Mouse (Mus musculus): ENCODE results near the gene Rab3il1. TPM values are rescaled to one million over a fixed set of nuclear protein-coding genes. Genes with fewer than 3 reads are reported as not detected.

Rab3il1 gene
- polyA plus RNA-seq (2015; fragmentation: Nextera tagmentation; extraction: Ambion mirVana): 21.4 and 22.5 TPM in 2 replicates

DNA sequence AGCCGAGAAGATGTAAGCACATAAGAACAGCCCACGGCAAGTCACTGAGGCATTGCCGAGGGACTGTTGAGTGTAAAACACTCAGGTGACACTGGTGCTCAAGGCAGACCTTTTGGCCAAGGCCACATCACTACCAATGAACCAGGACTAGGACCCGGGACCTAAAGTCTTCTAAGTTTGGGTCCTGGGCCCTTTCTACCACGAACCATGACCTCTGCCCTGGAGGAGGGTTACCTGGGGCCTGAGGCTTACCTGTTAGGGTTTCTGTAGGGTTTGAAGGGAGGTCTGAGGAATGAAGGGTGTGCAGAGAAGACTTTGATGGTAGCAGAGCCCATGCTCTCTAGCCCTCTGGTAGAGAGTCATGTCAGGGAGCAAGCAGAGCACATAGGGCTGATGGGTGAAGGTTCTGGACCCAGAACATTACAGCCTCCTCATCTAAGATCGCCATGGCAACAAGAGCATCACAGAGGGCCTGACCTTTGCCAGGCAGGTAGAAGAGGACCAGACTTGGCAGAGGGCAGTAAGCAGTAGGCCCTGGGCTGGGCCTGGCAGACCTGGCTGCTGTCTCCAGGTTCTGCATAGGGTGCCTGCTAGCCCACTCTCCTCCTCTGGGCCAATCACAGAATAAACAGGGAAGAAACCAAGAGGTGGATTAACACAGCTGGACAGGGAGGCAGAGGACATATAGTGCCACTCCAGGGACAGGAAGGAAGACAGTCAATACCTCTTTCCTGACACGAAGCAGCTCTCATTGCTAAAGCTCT lies at the start of gene Rab3il1, which contains the start of gene Best1:
Gene Rab3il1, plus strand, starts transcription at position 464 of the 764 bp plus-strand sequence.
Gene Best1, minus strand, starts transcription at position 428 of the 764 bp plus-strand sequence.
- Histone ChIP-seq H3K9ac (replicated peaks) (no peak within 1 kb of the TSS), H3K9me3 (replicated peaks) (no peaks in the 10 kb centered on the region), H3K4me1 (no peaks in the 10 kb centered on the region), H3K27ac (replicated peaks) (no peak within 1 kb of the TSS), H3K27me3 (replicated peaks) (no peaks in the 10 kb centered on the region), H3K36me3 (no peaks in the 10 kb centered on the region), H3K4me2 (no peak within 1 kb of the TSS), H3K4me3 (replicated peaks) (no peak within 1 kb of the TSS)
- WGBS: 80% methylated on average over 7 of the region's 7 CpGs
- ATAC-seq (ENCODE audit: low FRiP score): no peak

GRCm38 (mm10) chr19:9952390-9952789 lies 49.1 kb upstream of the Rab3il1 start:
- no peak for ATAC-seq (ENCODE audit: low FRiP score)
- WGBS: 77% methylated on average over 3 of the region's 3 CpGs
- Histone ChIP-seq H3K4me3 (replicated peaks) (no peak overlapping the region), H3K9ac (replicated peaks) (no peak overlapping the region), H3K4me1 (peaks cover 11% of the 10 kb centered on the region; the same call in 1 of the 2 replicates), H3K36me3 (no peaks in the 10 kb centered on the region), H3K27me3 (replicated peaks) (no peaks in the 10 kb centered on the region), H3K27ac (replicated peaks) (no peak overlapping the region), H3K9me3 (replicated peaks) (no peaks in the 10 kb centered on the region), H3K4me2 (no peak overlapping the region)

GRCm38 (mm10) chr19:9952912-9953311 lies 48.6 kb upstream of the Rab3il1 start:
- H3K9ac ChIP-seq (replicated peaks): no peak overlapping the region
- 89% methylated on average over 3 of the region's 3 CpGs for WGBS
- H3K9me3 ChIP-seq (replicated peaks): no peaks in the 10 kb centered on the region
- H3K4me2 ChIP-seq: no peak overlapping the region
- H3K36me3 ChIP-seq: no peaks in the 10 kb centered on the region
- H3K27me3 ChIP-seq (replicated peaks): no peaks in the 10 kb centered on the region
- H3K4me3 ChIP-seq (replicated peaks): no peak overlapping the region
- H3K27ac ChIP-seq (replicated peaks): no peak overlapping the region
- peaks cover 11% of the 10 kb centered on the region; the same call in 1 of the 2 replicates for H3K4me1 ChIP-seq
- no peak for ATAC-seq (ENCODE audit: low FRiP score)

GRCm38 (mm10) chr19:9954055-9954810 lies 47.2 kb upstream of the Rab3il1 start:
- WGBS: 31% methylated on average over 7 of the region's 7 CpGs

GRCm38 (mm10) chr19:9954811-9955202 lies 46.7 kb upstream of the Rab3il1 start:
- H3K9ac ChIP-seq (replicated peaks): no peak overlapping the region
- no peaks in the 10 kb centered on the region for H3K36me3 ChIP-seq
- no peaks in the 10 kb centered on the region for H3K9me3 ChIP-seq (replicated peaks)
- H3K27me3 ChIP-seq (replicated peaks): no peaks in the 10 kb centered on the region
- 46% methylated on average over 5 of the region's 5 CpGs for WGBS
- H3K4me2 ChIP-seq: peak overlapping the region; percentile 17; the same call in 1 of the 2 replicates
- H3K4me3 ChIP-seq (replicated peaks): no peak overlapping the region
- ATAC-seq (ENCODE audit: low FRiP score): peak; percentile 35; the same call in 1 of the 2 replicates
- peak overlapping the region; percentile 78 for H3K27ac ChIP-seq (replicated peaks)
- peaks cover 11% of the 10 kb centered on the region; the same call in 1 of the 2 replicates for H3K4me1 ChIP-seq

More at GRCm38 (mm10) chr19:9954055-9954810, 47.2 kb upstream of the Rab3il1 start:
- H3K27me3 ChIP-seq (replicated peaks): no peaks in the 10 kb centered on the region
- H3K4me3 ChIP-seq (replicated peaks): no peak overlapping the region
- no peaks in the 10 kb centered on the region for H3K36me3 ChIP-seq
- no peak overlapping the region for H3K9ac ChIP-seq (replicated peaks)
- ATAC-seq (ENCODE audit: low FRiP score): peak; percentile 78
- no peaks in the 10 kb centered on the region for H3K9me3 ChIP-seq (replicated peaks)
- H3K27ac ChIP-seq (replicated peaks): peak overlapping the region; percentile 78
- H3K4me2 ChIP-seq: peak overlapping the region; percentile 17; the same call in 1 of the 2 replicates
- peaks cover 11% of the 10 kb centered on the region; the same call in 1 of the 2 replicates for H3K4me1 ChIP-seq

GRCm38 (mm10) chr19:9955438-9955837 lies 46.0 kb upstream of the Rab3il1 start:
- H3K4me2 ChIP-seq: no peak overlapping the region
- H3K27me3 ChIP-seq (replicated peaks): no peaks in the 10 kb centered on the region
- WGBS: 88% methylated on average over 1 of the region's 1 CpGs
- H3K9me3 ChIP-seq (replicated peaks): no peaks in the 10 kb centered on the region
- H3K9ac ChIP-seq (replicated peaks): no peak overlapping the region
- no peak overlapping the region for H3K4me3 ChIP-seq (replicated peaks)
- ATAC-seq (ENCODE audit: low FRiP score): no peak
- no peaks in the 10 kb centered on the region for H3K36me3 ChIP-seq
- peak overlapping the region; percentile 78; the same call in 1 of the 2 replicates for H3K27ac ChIP-seq (replicated peaks)
- peaks cover 11% of the 10 kb centered on the region; the same call in 1 of the 2 replicates for H3K4me1 ChIP-seq

DNA sequence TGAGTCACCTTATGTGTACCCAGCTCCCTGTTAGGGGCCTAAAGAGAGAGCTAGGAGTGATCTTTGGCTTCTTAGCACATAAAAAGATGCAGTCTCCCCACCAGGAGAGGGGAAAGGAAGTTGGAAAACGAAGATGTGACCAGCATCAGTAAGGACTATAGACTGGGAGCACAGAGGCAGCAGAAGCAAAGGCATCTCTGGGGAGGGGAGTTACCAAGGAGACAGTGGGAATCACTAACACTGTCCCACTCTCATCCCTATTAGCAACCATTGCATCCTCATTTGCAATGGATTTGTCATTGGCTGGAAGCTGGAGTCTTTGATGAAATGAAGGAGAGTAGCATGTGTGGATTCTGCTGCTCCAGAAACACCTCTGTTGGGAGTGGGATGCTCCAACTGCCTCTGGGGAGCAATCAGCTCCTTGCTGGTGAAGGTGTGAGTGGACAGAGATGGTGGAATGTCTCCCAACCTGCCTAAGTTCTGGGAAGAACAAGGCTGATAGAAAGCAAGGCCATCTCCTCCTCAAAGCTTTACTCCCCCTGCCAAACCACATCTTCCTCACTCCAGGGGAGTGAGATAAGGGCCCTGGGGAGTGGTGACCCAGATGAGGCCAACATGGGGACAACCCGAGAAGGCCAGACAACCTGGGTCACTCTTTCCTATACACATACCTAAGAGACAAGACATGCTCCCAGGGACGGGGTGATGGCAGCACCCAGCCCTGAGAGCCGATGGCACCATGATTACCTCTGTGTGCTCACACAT lies 44.7 kb upstream of the Rab3il1 start:
- Histone ChIP-seq H3K4me3 (replicated peaks) (no peak overlapping the region), H3K4me2 (no peak overlapping the region), H3K36me3 (no peaks in the 10 kb centered on the region), H3K27me3 (replicated peaks) (no peaks in the 10 kb centered on the region), H3K9ac (replicated peaks) (no peak overlapping the region), H3K27ac (replicated peaks) (no peak overlapping the region), H3K9me3 (replicated peaks) (no peaks in the 10 kb centered on the region), H3K4me1 (peaks cover 11% of the 10 kb centered on the region; the same call in 1 of the 2 replicates)
- no peak for ATAC-seq (ENCODE audit: low FRiP score)
- 78% methylated on average over 4 of the region's 4 CpGs for WGBS

GRCm38 (mm10) chr19:9957965-9958364 lies 43.5 kb upstream of the Rab3il1 start:
- Histone ChIP-seq H3K36me3 (no peaks in the 10 kb centered on the region), H3K4me2 (no peak overlapping the region), H3K27me3 (replicated peaks) (no peaks in the 10 kb centered on the region), H3K9ac (replicated peaks) (no peak overlapping the region), H3K27ac (replicated peaks) (no peak overlapping the region), H3K4me3 (replicated peaks) (no peak overlapping the region), H3K4me1 (peaks cover 11% of the 10 kb centered on the region; the same call in 1 of the 2 replicates), H3K9me3 (replicated peaks) (no peaks in the 10 kb centered on the region)
- ATAC-seq (ENCODE audit: low FRiP score): no peak
- 91% methylated on average over 5 of the region's 5 CpGs for WGBS

DNA sequence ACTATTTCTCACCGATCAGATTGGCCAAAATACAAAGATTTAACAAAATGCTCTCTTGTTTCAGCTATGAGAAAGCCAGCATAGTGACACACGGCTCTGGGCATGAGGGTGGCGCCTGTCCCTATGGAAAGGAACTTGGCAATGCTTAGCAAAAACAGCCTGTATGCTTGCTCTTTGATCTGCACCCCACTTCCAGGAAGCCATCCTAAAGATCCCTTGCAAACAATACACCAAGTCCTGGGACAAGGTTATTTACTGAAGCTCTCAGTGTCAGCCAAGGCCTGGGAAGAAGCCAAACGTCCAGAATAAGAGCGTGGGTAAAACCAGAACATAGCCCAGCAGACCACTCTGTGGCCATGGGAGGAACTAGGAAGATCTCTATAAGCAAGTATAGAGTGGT lies 40.7 kb upstream of the Rab3il1 start:
- H3K9ac ChIP-seq (replicated peaks): no peak overlapping the region
- H3K4me2 ChIP-seq: no peak overlapping the region
- H3K27me3 ChIP-seq (replicated peaks): no peaks in the 10 kb centered on the region
- 71% methylated on average over 5 of the region's 5 CpGs for WGBS
- H3K4me3 ChIP-seq (replicated peaks): no peak overlapping the region
- no peaks in the 10 kb centered on the region for H3K36me3 ChIP-seq
- 0 out of 2 replicates have a peak, but pooled peaks cover 3% of the 10 kb centered on the region for H3K4me1 ChIP-seq
- no peak overlapping the region for H3K27ac ChIP-seq (replicated peaks)
- ATAC-seq (ENCODE audit: low FRiP score): no peak
- no peaks in the 10 kb centered on the region for H3K9me3 ChIP-seq (replicated peaks)

- H3K27me3 ChIP-seq (replicated peaks): no peaks in the 10 kb centered on the region
- no peaks in the 10 kb centered on the region for H3K36me3 ChIP-seq
- H3K4me3 ChIP-seq (replicated peaks): no peak overlapping the region
- ATAC-seq (ENCODE audit: low FRiP score): no peak
- no peak overlapping the region for H3K4me2 ChIP-seq
- H3K9me3 ChIP-seq (replicated peaks): no peaks in the 10 kb centered on the region
- H3K4me1 ChIP-seq: 0 out of 2 replicates have a peak, but pooled peaks cover 4% of the 10 kb centered on the region
- no peak overlapping the region for H3K9ac ChIP-seq (replicated peaks)
- 30% methylated on average over 7 of the region's 7 CpGs for WGBS
- H3K27ac ChIP-seq (replicated peaks): no peak overlapping the region
These were observed 37.1 kb upstream of the Rab3il1 start for GRCm38 (mm10) chr19:9964205-9964916.
